Comparison of ENCODE assay signal across 9 mouse cellular contexts in genomic region chr11:65107734-65108171, GRCm38 (mm10). TPM values are rescaled to one million over a fixed set of nuclear protein-coding genes. Genes with fewer than 3 reads are reported as not detected.
A peak's percentile ranks its signal among the peaks of the same experiment; 100 is the strongest.
DNase-seq lines count a peak whose midpoint lies in the region; ATAC-seq and TF ChIP-seq lines count a peak whose summit lies in the region.
"Had no signal": no experiment of that assay in that cellular context is flagged by ENCODE, and none has a peak within 500 bp of the region (broad histone marks: within the 10 kb centered on the region; RNA-seq: fewer than 3 reads in every experiment).

No protein-coding gene starts in this region.

- no peaks in the 10 kb centered on the region for H3K27me3 ChIP-seq in heart, embryonic 13.5 days (replicated peaks)
- H3K27me3 ChIP-seq in heart, embryonic 15.5 days, result no peaks in the 10 kb centered on the region
- no peaks in the 10 kb centered on the region for H3K27me3 ChIP-seq in stomach, postnatal 0 days (ENCODE audit: control insufficient read depth, insufficient read depth, low read length)

- H3K9ac ChIP-seq in heart, embryonic 13.5 days, result peak overlapping the region; percentile 65; the same call in 1 of the 2 replicates
- H3K9ac ChIP-seq in heart, embryonic 15.5 days, result no peak overlapping the region
- no peak overlapping the region for H3K9ac ChIP-seq in stomach, postnatal 0 days (ENCODE audit: low read length)

- H3K9me3 ChIP-seq in heart, embryonic 13.5 days, result no peaks in the 10 kb centered on the region
- H3K9me3 ChIP-seq in heart, embryonic 15.5 days (replicated peaks), result no peaks in the 10 kb centered on the region
- no peaks in the 10 kb centered on the region for H3K9me3 ChIP-seq in stomach, postnatal 0 days (ENCODE audit: control insufficient read depth, low read length)

- TF ChIP-seq EP300 in stomach, postnatal 0 days (optimal IDR thresholded peaks at IDR 0.05), result no peak

- H3K4me2 ChIP-seq in heart, embryonic 13.5 days, result no peak overlapping the region
- H3K4me2 ChIP-seq in heart, embryonic 15.5 days, result no peak overlapping the region
- no peak overlapping the region for H3K4me2 ChIP-seq in stomach, postnatal 0 days (replicated peaks; ENCODE audit: low read depth)

- DNase-seq in heart, adult 18-20 months, result no peak
- DNase-seq in right cerebral cortex, adult 18-20 months, result peak; percentile 20
- DNase-seq in right cerebral cortex, postnatal 14 days, result no peak
- no peak for DNase-seq in stomach, postnatal 0 days (ENCODE audit: low spot score)
- DNase-seq in layer of hippocampus, postnatal 25 days (ENCODE audit: extremely low spot score in 1 of 2, low spot score in 1 of 2), result no peak
- no peak for DNase-seq in gastrocnemius, postnatal 36 days
- DNase-seq: kidney, adult 9 months had no signal

- peak; percentile 32; the same call in 1 of the 2 replicates for ATAC-seq in heart, embryonic 13.5 days (ENCODE audit: extremely low read depth, insufficient number of reproducible peaks, low FRiP score, low TSS enrichment)
- peak; percentile 84 for ATAC-seq in heart, embryonic 15.5 days (replicated peaks; ENCODE audit: insufficient number of reproducible peaks, insufficient read depth, low FRiP score, low read depth)
- peak; percentile 42; the same call in 1 of the 2 replicates for ATAC-seq in stomach, postnatal 0 days (ENCODE audit: low FRiP score, low TSS enrichment)

- H3K36me3 ChIP-seq in heart, embryonic 13.5 days, result no peaks in the 10 kb centered on the region
- no peaks in the 10 kb centered on the region for H3K36me3 ChIP-seq in heart, embryonic 15.5 days
- no peaks in the 10 kb centered on the region for H3K36me3 ChIP-seq in stomach, postnatal 0 days (ENCODE audit: control insufficient read depth, insufficient read depth, low read length)

- TF ChIP-seq CTCF in stomach, postnatal 0 days (IDR thresholded peaks at IDR 0.05; ENCODE audit: low read depth), result peak; percentile 31

- peak overlapping the region; percentile 74 for H3K27ac ChIP-seq in heart, embryonic 13.5 days (replicated peaks)
- peak overlapping the region; percentile 75 for H3K27ac ChIP-seq in heart, embryonic 15.5 days
- H3K27ac ChIP-seq in stomach, postnatal 0 days (replicated peaks), result no peak overlapping the region

- H3K4me1 ChIP-seq in heart, embryonic 13.5 days, result peaks cover 51% of the 10 kb centered on the region
- H3K4me1 ChIP-seq in heart, embryonic 15.5 days (replicated peaks), result peaks cover 41% of the 10 kb centered on the region
- no peaks in the 10 kb centered on the region for H3K4me1 ChIP-seq in stomach, postnatal 0 days (replicated peaks; ENCODE audit: control insufficient read depth, insufficient read depth)

- no peak overlapping the region for H3K4me3 ChIP-seq in heart, embryonic 13.5 days
- no peak overlapping the region for H3K4me3 ChIP-seq in heart, embryonic 15.5 days
- H3K4me3 ChIP-seq in stomach, postnatal 0 days (ENCODE audit: low read depth, low read length), result no peak overlapping the region

- intact Hi-C loops in gastrocnemius, postnatal 36 days (cut with DNase I), result no loop called here

- 51% methylated on average over 5 of the region's 5 CpGs for WGBS in heart, embryonic 13.5 days
- 32% methylated on average over 5 of the region's 5 CpGs for WGBS in heart, embryonic 15.5 days
- WGBS in stomach, postnatal 0 days, result 74% methylated on average over 5 of the region's 5 CpGs

RNA-seq across cellular contexts. Expression of gene 1700086D15Rik, which starts 51.9 kb away (rescaled TPM):
- 0.13 and 0.18 TPM in 2 replicates for polyA plus RNA-seq in heart, embryonic 13.5 days (2015; fragmentation: Nextera tagmentation; extraction: Ambion mirVana)
- total RNA-seq in heart, adult 18-20 months (2021), result not detected
- polyA plus RNA-seq in heart, embryonic 15.5 days (2015; fragmentation: Nextera tagmentation; extraction: Ambion mirVana), result 0.11 TPM in 1 of 2 replicates, not detected in the other
- polyA plus RNA-seq in stomach, postnatal 0 days (2015; fragmentation: Nextera tagmentation; extraction: Ambion mirVana), result 0.12 TPM in 1 of 2 replicates, not detected in the other
- total RNA-seq in layer of hippocampus, postnatal 25 days (2021), result 1 to 10 TPM; 1.7 to 4.2 TPM
- under 1 TPM in 1 of 2 experiments, not detected in 1; 0.25 TPM for total RNA-seq in gastrocnemius, postnatal 36 days (2021)

RNA-seq across cellular contexts. Expression of gene Arhgap44, which starts 55.0 kb away (rescaled TPM):
- polyA plus RNA-seq in heart, embryonic 13.5 days (2015; fragmentation: Nextera tagmentation; extraction: Ambion mirVana), result 10.2 and 11.8 TPM in 2 replicates
- total RNA-seq in heart, adult 18-20 months (2021), result 10 to 100 TPM; 21.5 to 23.3 TPM
- 10.5 and 12.9 TPM in 2 replicates for polyA plus RNA-seq in heart, embryonic 15.5 days (2015; fragmentation: Nextera tagmentation; extraction: Ambion mirVana)
- 2.9 and 3.1 TPM in 2 replicates for polyA plus RNA-seq in stomach, postnatal 0 days (2015; fragmentation: Nextera tagmentation; extraction: Ambion mirVana)
- total RNA-seq in layer of hippocampus, postnatal 25 days (2021), result 100 to 1,000 TPM; 118 to 123 TPM
- total RNA-seq in gastrocnemius, postnatal 36 days (2021), result 1 to 10 TPM; 6.8 to 9.0 TPM

Comparison
In these comparisons a context has a peak if more than half of its experiments do, and no peak if none do; other contexts are left out.
1. ATAC-seq: peak in every context shown above with its lines; median percentile 84 in heart, embryonic 15.5 days; 42 in stomach, postnatal 0 days; 32 in heart, embryonic 13.5 days.
2. RNA of gene Arhgap44, which starts 55.0 kb away (total RNA-seq): 118 to 123 TPM in layer of hippocampus, postnatal 25 days; 21.5 to 23.3 TPM in heart, adult 18-20 months and 6.8 to 9.0 TPM in gastrocnemius, postnatal 36 days; every median in the first group is over 4 times any median in the second.